Mouse (Mus musculus): Measurements from ENCODE around the gene Samd4b. TPM values are rescaled to one million over a fixed set of nuclear protein-coding genes. Genes with fewer than 3 reads are reported as not detected.

Samd4b gene
- polyA plus RNA-seq, 1 experiment from 2014 or later = 25.7 TPM

DNA sequence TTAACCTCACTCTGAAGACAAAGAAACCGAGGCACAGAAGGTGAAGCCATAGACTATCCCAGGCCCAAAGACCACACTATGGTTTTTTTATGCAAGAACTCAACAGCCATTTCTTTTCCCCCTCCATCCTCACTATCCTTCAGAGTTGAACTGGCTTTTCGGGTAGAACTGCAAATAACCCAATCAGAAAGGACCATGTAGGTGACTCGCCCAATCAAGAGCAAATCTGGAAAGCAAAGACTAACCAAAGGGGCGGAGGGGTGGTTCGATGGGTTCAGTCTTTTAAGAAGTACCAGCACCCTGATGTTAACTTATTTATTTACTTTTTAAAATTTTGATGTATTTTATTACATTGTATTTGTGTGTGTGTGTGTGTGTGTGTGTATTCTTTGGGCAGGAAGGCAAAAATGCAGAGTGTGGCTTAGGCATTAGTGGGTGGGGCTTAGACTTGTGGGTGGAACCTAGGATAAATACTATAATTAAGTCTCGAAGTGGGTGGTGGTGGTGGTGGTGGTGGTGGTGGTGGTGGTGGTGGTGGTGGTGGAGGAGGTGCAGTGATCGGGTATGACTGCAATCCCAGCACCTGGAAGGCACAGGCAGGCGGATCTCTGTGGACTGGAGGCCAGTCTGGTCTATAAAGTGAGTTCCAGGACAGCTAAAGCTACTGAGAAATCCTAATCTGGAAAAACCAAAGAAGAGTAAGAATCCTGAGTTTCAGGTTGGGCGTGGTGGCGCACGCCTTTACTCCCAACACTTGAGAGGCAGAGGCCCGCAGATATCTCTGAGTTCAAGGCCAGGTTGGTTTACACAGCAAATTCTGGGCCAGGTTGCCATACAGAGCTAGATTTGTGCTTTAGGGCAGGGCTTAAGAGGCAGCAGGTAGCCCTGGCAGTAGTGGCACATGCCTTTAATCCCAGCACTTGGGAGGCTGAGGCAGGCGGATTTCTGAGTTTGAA is 149.8 kb downstream of the Samd4b start:
- Histone ChIP-seq H3K9me3 (no peaks in the 10 kb centered on the region), H3K4me3 (replicated peaks) (no peak overlapping the region), H3K4me1 (replicated peaks) (peaks cover 16% of the 10 kb centered on the region), H3K36me3 (no peaks in the 10 kb centered on the region), H3K4me2 (replicated peaks) (no peak overlapping the region), H3K9ac (replicated peaks) (no peak overlapping the region), H3K27ac (no peak overlapping the region), H3K27me3 (peaks cover 8% of the 10 kb centered on the region)
- ATAC-seq = no peak
- 76% methylated on average over 13 of the region's 13 CpGs for WGBS

DNA sequence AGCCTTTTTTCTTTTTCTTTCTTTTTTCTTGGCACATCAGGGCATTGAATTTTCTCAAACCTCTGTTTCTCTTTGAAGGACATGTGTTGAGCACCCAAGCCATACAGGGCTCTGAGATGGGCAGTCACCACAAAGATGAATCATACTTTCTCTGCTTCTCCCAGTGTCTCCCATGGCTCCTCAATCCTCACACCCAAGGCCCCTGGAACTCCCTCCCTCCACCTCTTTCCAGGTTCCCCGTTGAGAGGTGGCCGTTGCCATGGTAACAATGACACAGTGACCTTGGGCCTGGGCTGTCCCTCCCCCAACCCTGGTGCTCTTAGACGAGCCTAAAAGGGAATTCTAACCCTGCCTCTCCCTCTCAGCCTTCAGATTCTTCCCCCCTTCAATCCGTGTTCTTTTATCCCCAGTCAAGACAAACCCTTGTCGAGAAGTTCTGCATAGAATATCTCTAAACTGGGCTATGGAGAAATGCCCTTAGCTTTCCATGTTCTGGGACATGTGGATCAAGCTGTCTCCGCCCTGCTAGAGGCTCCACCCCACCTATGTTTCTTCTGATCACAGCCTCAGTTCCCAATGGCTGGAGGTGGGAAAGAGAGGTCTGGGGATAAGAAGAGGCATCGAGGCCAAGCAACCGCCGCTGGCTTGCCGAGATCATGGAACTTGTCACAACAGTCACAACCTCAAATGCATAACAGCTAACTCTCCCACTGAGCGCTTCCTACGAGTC is 150.7 kb downstream of the Samd4b start:
- Histone ChIP-seq H3K27me3 (peaks cover 8% of the 10 kb centered on the region), H3K4me3 (replicated peaks) (no peak overlapping the region), H3K9me3 (no peaks in the 10 kb centered on the region), H3K27ac (no peak overlapping the region), H3K9ac (replicated peaks) (no peak overlapping the region), H3K4me2 (replicated peaks) (no peak overlapping the region), H3K36me3 (no peaks in the 10 kb centered on the region), H3K4me1 (replicated peaks) (peaks cover 10% of the 10 kb centered on the region)
- no peak for ATAC-seq
- 17% methylated on average over 12 of the region's 12 CpGs for WGBS

DNA sequence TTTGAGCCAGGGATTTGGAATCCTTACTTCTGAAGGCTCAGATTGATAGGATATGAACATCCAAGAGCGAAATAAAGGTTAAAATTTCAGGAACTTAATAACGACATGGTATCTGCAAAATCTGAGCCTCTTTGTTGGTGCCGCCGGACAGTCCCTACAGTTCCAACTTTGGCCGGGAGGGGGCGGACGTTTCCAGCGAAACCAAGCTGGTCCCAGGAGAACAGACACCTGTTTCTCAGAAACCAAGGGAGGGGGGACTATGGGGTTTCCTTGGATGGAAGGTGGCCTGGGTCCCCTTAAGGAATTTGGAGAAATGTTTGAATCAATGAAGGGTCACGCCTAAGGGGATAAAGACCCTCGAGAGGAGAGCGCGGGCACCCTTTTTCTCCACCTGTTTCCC is 151.5 kb downstream of the Samd4b start:
- H3K27me3 ChIP-seq = peaks cover 8% of the 10 kb centered on the region
- no peak overlapping the region for H3K4me2 ChIP-seq (replicated peaks)
- H3K9me3 ChIP-seq = no peaks in the 10 kb centered on the region
- no peak overlapping the region for H3K9ac ChIP-seq (replicated peaks)
- no peak for ATAC-seq
- WGBS = 7% methylated on average over 12 of the region's 12 CpGs
- no peak overlapping the region for H3K27ac ChIP-seq
- H3K36me3 ChIP-seq = no peaks in the 10 kb centered on the region
- peaks cover 10% of the 10 kb centered on the region for H3K4me1 ChIP-seq (replicated peaks)
- H3K4me3 ChIP-seq (replicated peaks) = no peak overlapping the region

DNA sequence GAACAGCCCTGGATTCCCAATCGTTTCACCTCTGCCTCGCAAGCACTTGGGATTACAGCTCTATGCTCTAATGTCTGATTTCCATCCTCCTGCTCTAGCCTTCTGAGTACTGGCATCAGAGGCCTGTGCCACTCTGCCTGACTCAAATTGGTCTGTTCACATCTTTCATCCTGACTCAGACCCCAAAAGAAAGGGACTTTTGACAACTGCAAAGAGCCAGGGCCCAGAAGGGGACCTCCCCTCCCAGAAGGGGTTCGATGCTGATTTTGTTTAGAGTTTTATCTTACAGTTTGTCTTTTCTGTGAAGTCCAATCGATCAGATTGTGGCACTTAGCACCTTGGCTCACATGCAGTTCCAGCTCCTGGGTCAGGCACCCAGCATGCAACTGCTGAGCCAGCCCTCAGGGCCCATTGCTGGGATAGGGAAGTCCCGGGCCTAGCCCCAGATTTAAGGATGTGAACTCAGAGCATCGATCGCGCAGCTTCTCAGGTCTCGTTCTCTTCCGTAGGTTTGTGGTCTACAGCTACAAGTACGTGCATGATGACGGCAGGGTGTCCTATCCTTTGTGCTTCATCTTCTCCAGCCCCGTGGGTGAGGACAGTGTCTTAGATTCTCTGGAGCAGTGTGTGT is 153.5 kb downstream of the Samd4b start:
- Histone ChIP-seq H3K9ac (replicated peaks) (no peak overlapping the region), H3K36me3 (no peaks in the 10 kb centered on the region), H3K9me3 (no peaks in the 10 kb centered on the region), H3K4me2 (replicated peaks) (no peak overlapping the region), H3K4me3 (replicated peaks) (no peak overlapping the region), H3K4me1 (replicated peaks) (peaks cover 10% of the 10 kb centered on the region), H3K27ac (no peak overlapping the region), H3K27me3 (peaks cover 8% of the 10 kb centered on the region)
- no peak for ATAC-seq
- 87% methylated on average over 13 of the region's 13 CpGs for WGBS

DNA sequence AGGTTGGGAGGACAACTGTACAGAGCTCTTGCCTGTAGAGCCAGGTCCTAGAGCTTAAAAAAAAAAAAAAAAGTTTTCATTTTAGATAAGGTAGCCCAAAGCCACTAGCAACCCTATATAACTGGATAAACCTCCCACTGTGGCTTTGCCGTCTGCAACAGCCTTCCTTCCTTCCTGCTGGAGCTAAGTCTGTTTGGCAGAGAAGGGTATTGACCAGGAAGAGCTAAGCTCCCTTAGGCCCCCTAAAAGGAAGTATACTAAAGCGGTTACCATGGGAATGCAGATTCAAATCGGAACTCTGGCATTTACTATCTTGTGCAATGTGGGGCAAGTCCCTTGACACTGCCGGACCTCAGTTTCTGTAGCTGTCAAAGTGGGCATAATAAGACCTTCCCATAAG is 155.3 kb downstream of the Samd4b start:
- Histone ChIP-seq H3K9me3 (no peaks in the 10 kb centered on the region), H3K27ac (no peak overlapping the region), H3K36me3 (no peaks in the 10 kb centered on the region), H3K4me2 (replicated peaks) (no peak overlapping the region), H3K4me1 (replicated peaks) (peaks cover 9% of the 10 kb centered on the region), H3K9ac (replicated peaks) (no peak overlapping the region), H3K4me3 (replicated peaks) (no peak overlapping the region), H3K27me3 (peaks cover 8% of the 10 kb centered on the region)
- WGBS = 37% methylated on average over 4 of the region's 4 CpGs
- no peak for ATAC-seq

DNA sequence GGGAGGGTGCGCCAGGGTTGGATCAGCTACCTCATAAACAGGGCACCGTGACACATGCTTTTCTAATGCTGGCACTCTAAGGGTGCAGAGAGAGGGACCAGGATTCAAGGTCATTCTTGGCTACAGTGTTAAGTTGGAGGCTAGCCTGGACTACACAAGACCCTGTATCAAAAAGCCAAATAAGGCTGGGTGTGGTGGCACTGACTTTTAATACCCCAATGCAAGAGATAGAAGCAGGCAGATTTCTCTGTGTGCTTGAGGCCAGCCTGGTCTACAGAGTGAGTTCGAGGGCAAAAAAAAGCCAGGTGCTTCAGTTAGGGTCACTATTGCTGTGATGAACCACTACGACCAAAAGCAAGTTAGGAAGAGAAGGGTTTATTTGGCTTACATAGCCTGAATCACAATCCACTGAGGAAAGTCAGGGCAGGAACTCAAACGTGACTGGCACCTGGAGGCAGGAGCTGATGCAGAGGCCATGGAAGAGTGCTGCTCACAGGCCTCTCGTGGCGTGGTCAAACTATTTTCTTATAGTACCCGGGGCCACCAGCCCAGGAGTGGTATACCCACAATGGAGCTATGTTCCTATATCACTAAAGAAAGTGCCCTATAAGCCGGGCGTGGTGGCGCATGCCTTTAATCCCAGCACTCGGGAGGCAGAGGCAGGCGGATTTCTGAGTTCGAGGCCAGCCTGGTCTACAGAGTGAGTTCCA is 156.0 kb downstream of the Samd4b start:
- 93% methylated on average over 14 of the region's 14 CpGs for WGBS
- Histone ChIP-seq H3K9ac (replicated peaks) (no peak overlapping the region), H3K27me3 (peaks cover 8% of the 10 kb centered on the region)

DNA sequence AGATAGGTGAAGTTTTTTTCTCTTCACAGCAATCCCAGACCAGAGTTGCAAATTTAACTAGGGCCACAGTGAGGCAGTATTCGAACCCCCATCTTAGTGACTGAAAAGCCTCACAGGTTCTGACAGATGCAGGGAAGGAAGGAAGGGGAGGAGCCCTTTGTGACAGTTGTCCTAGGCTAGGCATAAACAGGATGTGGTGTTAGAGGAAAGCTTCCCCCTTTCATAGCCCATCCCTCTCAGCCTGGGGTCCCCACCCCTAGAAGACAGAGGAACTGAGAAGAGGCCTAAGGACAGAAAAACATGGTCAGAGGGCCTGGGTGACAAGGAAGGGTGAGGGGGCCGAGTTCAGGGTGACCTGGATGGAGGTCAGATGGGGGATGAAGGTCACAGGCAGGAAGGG is 157.2 kb downstream of the Samd4b start:
- Histone ChIP-seq H3K9ac (replicated peaks) (no peak overlapping the region), H3K36me3 (no peaks in the 10 kb centered on the region), H3K9me3 (no peaks in the 10 kb centered on the region), H3K4me3 (replicated peaks) (no peak overlapping the region), H3K4me1 (replicated peaks) (peaks cover 8% of the 10 kb centered on the region; the same call in 1 of the 2 replicates), H3K4me2 (replicated peaks) (no peak overlapping the region), H3K27me3 (peaks cover 4% of the 10 kb centered on the region), H3K27ac (no peak overlapping the region)
- WGBS = 46% methylated on average over 2 of the region's 2 CpGs
- ATAC-seq = no peak

More for the DNA sequence above, 156.0 kb downstream of the Samd4b start:
- no peak for ATAC-seq
- Histone ChIP-seq H3K4me2 (replicated peaks) (no peak overlapping the region), H3K36me3 (no peaks in the 10 kb centered on the region), H3K9me3 (no peaks in the 10 kb centered on the region), H3K4me1 (replicated peaks) (peaks cover 9% of the 10 kb centered on the region), H3K4me3 (replicated peaks) (no peak overlapping the region), H3K27ac (no peak overlapping the region)

DNA sequence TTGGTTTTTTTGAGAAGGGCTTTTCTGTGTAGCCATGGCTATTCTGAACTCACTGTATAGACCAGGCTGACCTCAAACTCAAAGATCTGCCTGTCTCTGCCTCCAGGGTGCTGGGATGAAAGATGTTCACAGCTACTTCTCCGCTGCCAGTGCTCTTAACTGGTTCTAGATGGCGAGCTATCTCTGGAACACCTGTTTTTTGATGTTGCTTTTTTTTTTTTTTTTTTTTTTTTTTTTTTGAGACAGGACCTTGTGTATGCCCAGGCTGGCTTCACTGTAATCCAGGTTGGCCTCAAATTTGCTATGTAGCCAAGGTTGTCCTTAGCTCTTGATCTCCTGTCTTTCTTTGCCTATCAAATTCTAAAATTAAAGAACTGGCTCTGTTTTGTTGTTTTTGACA is 159.2 kb downstream of the Samd4b start:
- Histone ChIP-seq H3K4me3 (replicated peaks) (no peak overlapping the region), H3K9me3 (no peaks in the 10 kb centered on the region), H3K36me3 (no peaks in the 10 kb centered on the region), H3K4me1 (replicated peaks) (peaks cover 27% of the 10 kb centered on the region), H3K27ac (no peak overlapping the region), H3K4me2 (replicated peaks) (no peak overlapping the region), H3K9ac (replicated peaks) (no peak overlapping the region), H3K27me3 (no peaks in the 10 kb centered on the region)
- ATAC-seq = no peak
- 84% methylated on average over 2 of the region's 2 CpGs for WGBS

DNA sequence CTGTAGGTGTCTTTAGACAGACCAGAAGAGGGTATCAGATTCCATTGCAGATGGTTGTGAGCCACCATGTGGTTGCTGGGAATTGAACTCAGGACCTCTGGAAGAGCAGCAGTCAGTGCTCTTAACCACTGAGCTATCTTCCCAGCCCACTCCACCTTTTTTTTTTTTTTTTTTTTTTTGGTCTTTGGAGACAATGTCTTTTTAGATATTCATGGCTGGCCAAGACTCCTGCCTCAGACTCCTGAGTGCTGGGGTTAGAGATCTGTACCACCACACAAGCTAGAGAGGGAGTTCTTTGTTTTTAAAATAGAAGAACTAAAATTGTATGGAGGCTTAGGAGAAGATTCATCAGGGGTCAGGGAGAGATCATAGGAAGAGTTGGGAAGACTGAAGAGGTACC is 160.0 kb downstream of the Samd4b start:
- H3K27ac ChIP-seq = no peak overlapping the region
- no peak overlapping the region for H3K9ac ChIP-seq (replicated peaks)
- no peaks in the 10 kb centered on the region for H3K27me3 ChIP-seq
- H3K36me3 ChIP-seq = 0 out of 2 replicates have a peak, but pooled peaks cover 4% of the 10 kb centered on the region
- H3K9me3 ChIP-seq = no peaks in the 10 kb centered on the region
- no peak for ATAC-seq
- no peak overlapping the region for H3K4me2 ChIP-seq (replicated peaks)
- no peak overlapping the region for H3K4me3 ChIP-seq (replicated peaks)
- H3K4me1 ChIP-seq (replicated peaks) = peaks cover 35% of the 10 kb centered on the region

DNA sequence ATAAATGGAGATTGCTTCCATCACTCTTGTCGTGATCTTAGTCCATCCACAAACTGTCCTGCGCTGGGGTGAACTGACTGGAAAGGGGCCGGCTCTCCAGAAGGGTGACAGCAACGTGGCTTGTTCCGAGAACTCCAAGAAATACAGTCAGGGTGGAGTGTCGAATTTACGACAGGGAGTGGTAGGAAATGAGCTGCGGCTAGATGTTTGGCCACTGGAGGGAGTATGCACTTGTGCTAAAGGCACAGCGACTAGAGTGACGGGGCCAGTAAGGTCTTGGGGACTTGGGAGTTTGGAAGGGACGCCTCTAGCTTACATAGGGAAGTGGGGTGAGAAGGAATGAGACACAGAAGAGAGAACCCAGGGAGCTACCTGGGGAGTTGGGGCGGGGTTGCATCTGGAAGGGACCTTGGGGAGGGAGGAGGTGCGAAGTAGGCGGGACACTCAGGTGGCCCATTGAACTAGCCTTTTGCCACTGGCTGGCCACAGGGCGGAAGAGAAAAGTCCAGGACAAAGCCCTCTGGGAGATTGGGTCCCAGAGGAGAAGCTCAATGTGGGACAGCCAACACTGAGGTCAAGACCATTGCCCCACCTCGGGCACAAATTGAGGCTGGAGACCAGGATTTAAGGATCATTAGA is 160.9 kb downstream of the Samd4b start, which contains the start of gene Gmfg:
Gmfg (plus strand) TSS at position 516 of the 639 bp plus-strand sequence.
- H3K4me2 ChIP-seq (replicated peaks) = peak within 1 kb of the TSS; percentile 62
- 0 out of 2 replicates have a peak, but pooled peaks cover 9% of the 10 kb centered on the region for H3K36me3 ChIP-seq
- H3K9me3 ChIP-seq = no peaks in the 10 kb centered on the region
- H3K27ac ChIP-seq = peak within 1 kb of the TSS; percentile 70
- 3% methylated on average over 16 of the region's 16 CpGs for WGBS
- peaks cover 44% of the 10 kb centered on the region for H3K4me1 ChIP-seq (replicated peaks)
- peak within 1 kb of the TSS; percentile 95 for H3K4me3 ChIP-seq (replicated peaks)
- no peaks in the 10 kb centered on the region for H3K27me3 ChIP-seq
- H3K9ac ChIP-seq (replicated peaks) = peak within 1 kb of the TSS; percentile 53
- ATAC-seq = peak; percentile 17; the same call in 1 of the 2 replicates

DNA sequence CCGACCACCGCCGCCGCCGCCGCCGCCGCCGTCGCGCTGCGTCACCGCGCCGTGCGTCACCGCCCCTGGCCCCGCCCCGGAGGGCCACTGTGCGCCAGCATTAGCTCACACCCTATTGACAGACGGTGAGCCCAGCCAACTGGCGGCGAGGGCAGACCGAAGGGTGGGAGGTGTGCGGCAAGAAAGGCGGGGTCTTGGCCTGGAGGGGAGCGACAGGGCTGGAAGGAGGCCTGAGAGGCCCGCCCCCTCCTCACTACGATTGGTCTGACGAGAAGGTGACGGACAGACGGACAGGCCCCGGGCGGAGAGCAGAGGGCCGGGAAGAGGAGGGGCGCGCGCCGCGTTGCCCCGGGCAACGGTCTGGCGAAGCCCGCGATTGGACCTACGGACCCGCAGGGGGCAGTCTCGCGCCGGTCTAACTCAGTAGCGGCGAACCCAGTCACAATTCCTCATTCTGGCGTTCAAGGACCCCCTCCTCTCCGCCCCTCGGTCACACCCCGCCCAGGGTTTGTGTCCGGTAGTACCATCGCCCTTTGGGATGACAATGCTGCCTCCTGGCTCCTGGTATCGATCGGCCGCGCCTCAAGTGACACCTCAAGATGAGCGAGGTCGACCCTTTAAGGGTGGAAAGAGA is 161.6 kb downstream of the Samd4b start:
- Histone ChIP-seq H3K4me3 (replicated peaks) (peak overlapping the region; percentile 95), H3K9me3 (no peaks in the 10 kb centered on the region), H3K27ac (peak overlapping the region; percentile 74), H3K9ac (replicated peaks) (peak overlapping the region; percentile 97), H3K36me3 (0 out of 2 replicates have a peak, but pooled peaks cover 12% of the 10 kb centered on the region), H3K27me3 (no peaks in the 10 kb centered on the region), H3K4me2 (replicated peaks) (peak overlapping the region; percentile 62), H3K4me1 (replicated peaks) (peaks cover 51% of the 10 kb centered on the region)
- peak; percentile 99 for ATAC-seq
- WGBS = under 1% methylated on average over 49 of the region's 64 CpGs

Measured in midbrain, embryonic 13.5 days (tissue).